Mouse (Mus musculus) heart, adult 2 months (tissue): ENCODE measurements around the gene H2afy. TPM values are rescaled to one million over a fixed set of nuclear protein-coding genes. Genes with fewer than 3 reads are reported as not detected.

Source experiments
- DNase-seq, 2 experiments: peaks; one replicate each; pipeline ENCODE4 v3.0.0; 2021
- H3K27ac ChIP-seq: fragments of 200-600 bp; 2 replicates; pipeline ENCODE4 v1.8.1; 2022
- H3K27me3 ChIP-seq: fragments of 200-500 bp; 2 replicates; pipeline ENCODE4 v1.6.1; 2012; ENCODE audit warnings: mild to moderate bottlenecking, low read length, inconsistent platforms, mixed read lengths; ENCODE audit not compliant: control insufficient read depth, insufficient read depth
- H3K36me3 ChIP-seq: fragments of 200-500 bp; 2 replicates; pipeline ENCODE4 v1.6.1; 2012; ENCODE audit warnings: low read length, inconsistent platforms; ENCODE audit not compliant: control insufficient read depth, insufficient read depth
- H3K4me1 ChIP-seq: fragments of 200-500 bp; 2 replicates; pipeline ENCODE4 v1.6.1; 2011; ENCODE audit warnings: low read length; ENCODE audit not compliant: control insufficient read depth, insufficient read depth
- H3K4me3 ChIP-seq: fragments of 200-600 bp; 2 replicates; pipeline ENCODE4 v1.8.1; 2022
- H3K79me2 ChIP-seq: fragments of 200-500 bp; replicated peaks from 2 replicates; pipeline ENCODE4 v1.6.1; 2012; ENCODE audit warnings: mild to moderate bottlenecking, inconsistent platforms, low read length, moderate library complexity, mixed read lengths; ENCODE audit not compliant: control insufficient read depth, insufficient read depth
- H3K9ac ChIP-seq: fragments of 200-500 bp; 2 replicates; pipeline ENCODE4 v1.6.1; 2012; ENCODE audit warnings: low read depth, mild to moderate bottlenecking, control low read depth, inconsistent platforms, low read length, mixed read lengths
- CTCF ChIP-seq: fragments of 200-600 bp; IDR thresholded peaks from 2 replicates; pipeline ENCODE4 v1.8.1; 2022; ENCODE audit warnings: antibody characterized with exemption, mild to moderate bottlenecking, moderate library complexity
- EP300 ChIP-seq: fragments of 200-500 bp; IDR thresholded peaks from 2 replicates; pipeline ENCODE4 v1.6.1; 2011; ENCODE audit warnings: low read depth, low read length, control low read depth; ENCODE audit not compliant: insufficient read depth
- POLR2A ChIP-seq: fragments of 200-500 bp; IDR thresholded peaks from 2 replicates; pipeline ENCODE4 v1.6.1; 2011; ENCODE audit warnings: mild to moderate bottlenecking, low read depth, low read length, control low read depth; ENCODE audit not compliant: insufficient read depth
- WGBS: fragments of 180-500 bp; shearing (Covaris S2); methylation state at CpG from one replicate; pipeline ENCODE4 v1.1.7; 2018; 5-methylcytosine and 5-hydroxymethylcytosine counted together
- intact Hi-C: fragments of 180-260 bp; cut with DNase I; formaldehyde crosslinking; loops from one replicate; pipeline ENCODE4 v1.15.1; 2025
- polyA plus RNA-seq: library from polyadenylated mRNA; depleted of rRNA; stranded (reverse); fragments of >200 nt; gene quantifications from 2 replicates; pipeline ENCODE4 v1.2.3, GENCODE M21; 2012
- total RNA-seq, 2 experiments: library from RNA; stranded (reverse); gene quantifications; 2 replicates each; pipeline ENCODE4 v1.2.3; 2021

The H2afy gene
- total and polyA plus RNA-seq, 3 experiments, result 34.9 to 49.6 (median 43.3) TPM

- no peaks in the 10 kb centered on the region for H3K27me3 ChIP-seq
- intact Hi-C loops, result loop anchor here (2.0 to 10.0 kb wide), 2 partner anchors 18 to 48 kb away; no protein-coding TSS in a partner anchor
- 30% methylated on average over 7 of the region's 7 CpGs for WGBS
- no peak overlapping the region for H3K27ac ChIP-seq
- no peak overlapping the region for H3K4me3 ChIP-seq
- peaks cover 8% of the 10 kb centered on the region for H3K79me2 ChIP-seq
- TF ChIP-seq EP300 (no peak), CTCF (no peak), POLR2A (no peak)
- DNase-seq, result no peak
- H3K36me3 ChIP-seq, result peaks cover 3% of the 10 kb centered on the region; the same call in 1 of the 2 replicates
- no peak overlapping the region for H3K9ac ChIP-seq
- peaks cover 18% of the 10 kb centered on the region for H3K4me1 ChIP-seq
These were observed 3.2 kb downstream of the H2afy start for GRCm38 (mm10) chr13:56132941-56133340.

GRCm38 (mm10) chr13:56132326-56132936, 3.7 kb downstream of the H2afy start:
- H3K9ac ChIP-seq, result no peak overlapping the region; the same call in 1 of the 2 replicates
- no peak overlapping the region for H3K4me3 ChIP-seq
- peaks cover 11% of the 10 kb centered on the region for H3K79me2 ChIP-seq
- H3K27ac ChIP-seq, result no peak overlapping the region
- peaks cover 18% of the 10 kb centered on the region for H3K4me1 ChIP-seq
- WGBS, result 36% methylated on average over 11 of the region's 11 CpGs
- intact Hi-C loops, result loop anchor here (2.0 to 10.0 kb wide), 2 partner anchors 18 to 48 kb away; no protein-coding TSS in a partner anchor
- no peak for DNase-seq
- TF ChIP-seq CTCF, result no peak
- TF ChIP-seq POLR2A, result no peak
- no peak for TF ChIP-seq EP300
- H3K36me3 ChIP-seq, result peaks cover 3% of the 10 kb centered on the region; the same call in 1 of the 2 replicates
- no peaks in the 10 kb centered on the region for H3K27me3 ChIP-seq

GRCm38 (mm10) chr13:56130544-56130943, 5.6 kb downstream of the H2afy start:
- Histone ChIP-seq H3K79me2 (peaks cover 11% of the 10 kb centered on the region), H3K4me3 (no peak overlapping the region), H3K27ac (no peak overlapping the region), H3K9ac (no peak overlapping the region), H3K27me3 (no peaks in the 10 kb centered on the region), H3K4me1 (peaks cover 16% of the 10 kb centered on the region), H3K36me3 (peaks cover 3% of the 10 kb centered on the region; the same call in 1 of the 2 replicates)
- WGBS, result 69% methylated on average over 8 of the region's 8 CpGs
- no peak for TF ChIP-seq EP300
- no peak for TF ChIP-seq CTCF
- TF ChIP-seq POLR2A, result no peak
- no peak for DNase-seq
- intact Hi-C loops, result loop anchor here (10.0 kb wide), 1 partner anchor 46 kb away; no protein-coding TSS in a partner anchor

GRCm38 (mm10) chr13:56129578-56129977, 6.6 kb downstream of the H2afy start:
- H3K4me1 ChIP-seq, result peaks cover 16% of the 10 kb centered on the region
- WGBS, result 94% methylated on average over 3 of the region's 3 CpGs
- TF ChIP-seq CTCF, result no peak
- TF ChIP-seq POLR2A, result no peak
- no peak for TF ChIP-seq EP300
- H3K27me3 ChIP-seq, result no peaks in the 10 kb centered on the region
- H3K4me3 ChIP-seq, result no peak overlapping the region
- DNase-seq, result no peak
- H3K9ac ChIP-seq, result no peak overlapping the region
- no peak overlapping the region for H3K27ac ChIP-seq
- peaks cover 12% of the 10 kb centered on the region for H3K79me2 ChIP-seq
- intact Hi-C loops, result no loop called here
- peaks cover 3% of the 10 kb centered on the region; the same call in 1 of the 2 replicates for H3K36me3 ChIP-seq

- no peaks in the 10 kb centered on the region for H3K27me3 ChIP-seq
- 81% methylated on average over 4 of the region's 4 CpGs for WGBS
- no peak overlapping the region for H3K4me3 ChIP-seq
- intact Hi-C loops, result no loop called here
- H3K9ac ChIP-seq, result no peak overlapping the region
- no peak overlapping the region for H3K27ac ChIP-seq
- TF ChIP-seq POLR2A (no peak), CTCF (no peak), EP300 (no peak)
- H3K36me3 ChIP-seq, result peaks cover 3% of the 10 kb centered on the region; the same call in 1 of the 2 replicates
- H3K79me2 ChIP-seq, result peaks cover 10% of the 10 kb centered on the region
- H3K4me1 ChIP-seq, result peaks cover 16% of the 10 kb centered on the region
- DNase-seq, result no peak
These were observed 7.1 kb downstream of the H2afy start for GRCm38 (mm10) chr13:56129014-56129413.

GRCm38 (mm10) chr13:56125632-56126031, 10.5 kb downstream of the H2afy start:
- H3K79me2 ChIP-seq, result peaks cover 8% of the 10 kb centered on the region
- 92% methylated on average over 10 of the region's 10 CpGs for WGBS
- no peak overlapping the region for H3K4me3 ChIP-seq
- peaks cover 3% of the 10 kb centered on the region; the same call in 1 of the 2 replicates for H3K4me1 ChIP-seq
- TF ChIP-seq POLR2A, result no peak
- no peak for TF ChIP-seq CTCF
- TF ChIP-seq EP300, result no peak
- H3K27me3 ChIP-seq, result no peaks in the 10 kb centered on the region
- DNase-seq, result no peak
- H3K9ac ChIP-seq, result no peak overlapping the region
- intact Hi-C loops, result no loop called here
- no peak overlapping the region for H3K27ac ChIP-seq
- no peaks in the 10 kb centered on the region for H3K36me3 ChIP-seq
